ENCODE assay signal across 8 mouse cellular contexts in genomic region chr1:130717291-130717871, GRCm38 (mm10). TPM values are rescaled to one million over a fixed set of nuclear protein-coding genes. Genes with fewer than 3 reads are reported as not detected.
DNase-seq lines count a peak whose midpoint lies in the region; ATAC-seq lines count a peak whose summit lies in the region.

TSS of gene Yod1 (plus strand) at chr1:130717327.

- peak within 1 kb of the TSS; percentile 99 for H3K4me2 ChIP-seq in hindbrain, embryonic 16.5 days (ENCODE audit: low read length)

- no peaks in the 10 kb centered on the region for H3K36me3 ChIP-seq in hindbrain, embryonic 16.5 days (ENCODE audit: control insufficient read depth, insufficient read depth, low read length)

- H3K27me3 ChIP-seq in hindbrain, embryonic 16.5 days (replicated peaks; ENCODE audit: control insufficient read depth, insufficient read depth, low read length), result no peaks in the 10 kb centered on the region

- ATAC-seq in hindbrain, embryonic 16.5 days, result peak; percentile 76

- H3K4me3 ChIP-seq in hindbrain, embryonic 16.5 days (ENCODE audit: low read length), result peak within 1 kb of the TSS; percentile 92

- peak; percentile 95 for DNase-seq in ZHBTc4 (ENCODE audit: low read depth, low spot score)
- DNase-seq in cerebellum, postnatal 4 days (ENCODE audit: low spot score in 2 of 2), result peak; percentile 86 to 96
- peak; percentile 88 for DNase-seq in gastrocnemius, adult 18-20 months (ENCODE audit: low spot score)
- DNase-seq in left cerebral cortex, adult 18-20 months (ENCODE audit: low spot score in 2 of 2), result peak; percentile 83 to 88
- DNase-seq in lung, postnatal 4 days, result peak; percentile 93
- peak; percentile 96 for DNase-seq in retina, postnatal 1 day
- peak; percentile 95 for DNase-seq in thymus, postnatal 4 days

- under 1% methylated on average over 54 of the region's 54 CpGs for WGBS in hindbrain, embryonic 16.5 days

- peaks cover 13% of the 10 kb centered on the region for H3K4me1 ChIP-seq in hindbrain, embryonic 16.5 days (ENCODE audit: control insufficient read depth, insufficient read depth, low read depth, low read length)

- peak within 1 kb of the TSS; percentile 97 for H3K9ac ChIP-seq in hindbrain, embryonic 16.5 days (ENCODE audit: low read depth, low read length)

- no peaks in the 10 kb centered on the region for H3K9me3 ChIP-seq in hindbrain, embryonic 16.5 days (ENCODE audit: control insufficient read depth, low read length)

- peak within 1 kb of the TSS; percentile 80 for H3K27ac ChIP-seq in hindbrain, embryonic 16.5 days (ENCODE audit: low read depth, low read length)

RNA-seq across cellular contexts. Expression of gene Yod1, which starts in this region (rescaled TPM):
- 1 to 10 TPM; 2.9 to 3.5 TPM for total RNA-seq in gastrocnemius, adult 18-20 months (2021)
- 12.4 and 15.2 TPM in 2 replicates for polyA plus RNA-seq in hindbrain, embryonic 16.5 days (2015; fragmentation: Nextera tagmentation; extraction: Ambion mirVana)
- 10 to 100 TPM; 16.5 TPM for total RNA-seq in left cerebral cortex, adult 18-20 months (2021)

Comparison
In these comparisons a context has a peak if more than half of its experiments do, and no peak if none do; other contexts are left out.
1. Peak in every context shown above with its lines: DNase-seq, ATAC-seq, H3K4me3 ChIP-seq and H3K27ac ChIP-seq.